ENCODE assay signal across 15 mouse cellular contexts in the genomic region with DNA sequence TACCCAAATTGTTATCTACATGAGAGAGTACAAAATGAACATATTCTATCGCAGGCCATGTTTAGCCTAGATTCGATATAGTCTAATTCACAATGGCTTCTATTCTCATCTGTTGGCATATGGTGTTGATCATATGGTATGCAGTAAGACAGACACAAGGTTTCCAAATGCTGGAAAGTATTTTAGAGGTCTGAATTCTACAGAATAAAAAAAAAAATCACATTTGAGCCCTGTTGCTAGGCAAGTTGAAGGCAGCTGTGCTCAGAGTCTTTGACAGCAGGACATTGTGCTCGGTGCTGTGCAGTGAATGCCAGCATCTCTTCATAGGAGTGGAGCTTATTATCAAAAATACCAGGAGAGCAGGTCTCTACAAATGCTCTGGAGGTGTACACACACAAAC.
DNase-seq lines count a peak whose midpoint lies in the region; ATAC-seq lines count a peak whose summit lies in the region.
"Had no signal": no experiment of that assay in that cellular context is flagged by ENCODE, and none has a peak within 500 bp of the region (broad histone marks: within the 10 kb centered on the region; RNA-seq: fewer than 3 reads in every experiment).

No protein-coding gene starts in this region.

- H3K4me2 ChIP-seq in midbrain, embryonic 16.5 days (ENCODE audit: low read length), result no peak overlapping the region
- H3K4me2 ChIP-seq: limb, embryonic 15.5 days had no signal

- no peaks in the 10 kb centered on the region for H3K36me3 ChIP-seq in midbrain, embryonic 16.5 days (ENCODE audit: control insufficient read depth, insufficient read depth, low read length)
- H3K36me3 ChIP-seq: limb, embryonic 15.5 days had no signal

- no peak overlapping the region for H3K4me3 ChIP-seq in midbrain, embryonic 16.5 days (ENCODE audit: low read depth, low read length)
- H3K4me3 ChIP-seq: limb, embryonic 15.5 days had no signal

- no peaks in the 10 kb centered on the region for H3K9me3 ChIP-seq in midbrain, embryonic 16.5 days (replicated peaks; ENCODE audit: control insufficient read depth, low read length, poor library complexity, severe bottlenecking)
- H3K9me3 ChIP-seq: limb, embryonic 15.5 days had no signal

- ATAC-seq in cerebellum, adult (ENCODE audit: insufficient number of reproducible peaks, low FRiP score, low TSS enrichment), result peak; percentile 3; the same call in 1 of the 2 replicates
- peak; percentile 51; the same call in 1 of the 2 replicates for ATAC-seq in midbrain, embryonic 16.5 days
- ATAC-seq: activated CD4-positive, CD25-positive, alpha-beta regulatory T cell, adult 4 months had no signal

- no peak overlapping the region for H3K9ac ChIP-seq in midbrain, embryonic 16.5 days (ENCODE audit: low read depth, low read length)
- H3K9ac ChIP-seq: limb, embryonic 15.5 days had no signal

- no peaks in the 10 kb centered on the region for H3K27me3 ChIP-seq in midbrain, embryonic 16.5 days (ENCODE audit: control insufficient read depth, insufficient read depth, low read depth, low read length)
- H3K27me3 ChIP-seq: CH12.LX; limb, embryonic 15.5 days had no signal

- 63% methylated on average over 3 of the region's 3 CpGs for WGBS in midbrain, embryonic 16.5 days

- no peak for DNase-seq in cerebellum, postnatal 36 days
- peak; percentile 20 for DNase-seq in layer of hippocampus, adult 11-12 months (ENCODE audit: low spot score)
- no peak for DNase-seq in layer of hippocampus, postnatal 25 days (ENCODE audit: extremely low spot score in 1 of 2, low spot score in 1 of 2)
- peak; percentile 6 to 45 for DNase-seq in frontal cortex, postnatal 36 days (ENCODE audit: low spot score in 2 of 2)
- no peak for DNase-seq in adrenal gland, postnatal 14 days
- DNase-seq in cerebellum, adult 8-10 months, result no peak
- DNase-seq: cerebellum, adult 9-10 months; kidney, adult 9 months; lung, adult 18-20 months; thymus, postnatal 36 days had no signal

- H3K4me1 ChIP-seq in midbrain, embryonic 16.5 days (ENCODE audit: control insufficient read depth, insufficient read depth, low read length), result no peaks in the 10 kb centered on the region
- H3K4me1 ChIP-seq: limb, embryonic 15.5 days had no signal

- no peak overlapping the region for H3K27ac ChIP-seq in midbrain, embryonic 16.5 days (ENCODE audit: low read length)
- H3K27ac ChIP-seq: limb, embryonic 15.5 days had no signal

Comparison
In these comparisons a context has a peak if more than half of its experiments do, and no peak if none do; other contexts are left out.
1. DNase-seq: peak in layer of hippocampus, adult 11-12 months (single experiment) and frontal cortex, postnatal 36 days (2 of 2); none in cerebellum, postnatal 36 days (0 of 2), layer of hippocampus, postnatal 25 days (0 of 2), adrenal gland, postnatal 14 days (single experiment) and cerebellum, adult 8-10 months (single experiment).